Mouse (Mus musculus) heart, embryonic 15.5 days (tissue): Measurements from ENCODE around the gene Vipas39. TPM values are rescaled to one million over a fixed set of nuclear protein-coding genes. Genes with fewer than 3 reads are reported as not detected.
A peak's percentile ranks its signal among the peaks of the same experiment; 100 is the strongest.
"Not testable (repeated sequence)": the region's sequence is repeated elsewhere in the genome, so short reads cannot be mapped to it uniquely, and the experiment has no call there.

Experiments
- ATAC-seq: fragments of 200-750 bp; cut with Nextera tagmentation; replicated peaks from 2 replicates; pipeline ENCODE4 v1.8.0; 2017; ENCODE audit warnings: low read depth, moderate TSS enrichment; ENCODE audit not compliant: insufficient number of reproducible peaks, insufficient read depth, low FRiP score
- H3K27ac ChIP-seq: fragments of 300-500 bp; sonication (generic); 2 replicates; pipeline ENCODE4 v1.5.1; 2015; ENCODE audit warnings: mild to moderate bottlenecking, inconsistent platforms
- H3K27me3 ChIP-seq: fragments of 300-500 bp; sonication (generic); 2 replicates; pipeline ENCODE4 v1.6.1; 2015; ENCODE audit warnings: inconsistent platforms
- H3K36me3 ChIP-seq: fragments of 300-500 bp; sonication (generic); 2 replicates; pipeline ENCODE4 v1.6.1; 2015; ENCODE audit warnings: mild to moderate bottlenecking, inconsistent platforms
- H3K4me1 ChIP-seq: fragments of 300-500 bp; sonication (generic); replicated peaks from 2 replicates; pipeline ENCODE4 v1.6.1; 2015; ENCODE audit warnings: inconsistent platforms
- H3K4me2 ChIP-seq: fragments of 300-500 bp; sonication (generic); 2 replicates; pipeline ENCODE4 v1.6.1; 2015; ENCODE audit warnings: inconsistent platforms, mild to moderate bottlenecking, moderate library complexity
- H3K4me3 ChIP-seq: fragments of 300-500 bp; sonication (generic); 2 replicates; pipeline ENCODE4 v1.5.1; 2015; ENCODE audit warnings: mild to moderate bottlenecking, inconsistent platforms
- H3K9ac ChIP-seq: fragments of 300-500 bp; sonication (generic); 2 replicates; pipeline ENCODE4 v1.6.1; 2015; ENCODE audit warnings: mild to moderate bottlenecking, inconsistent platforms
- H3K9me3 ChIP-seq: fragments of 300-500 bp; sonication (generic); replicated peaks from 2 replicates; pipeline ENCODE4 v1.6.1; 2016; ENCODE audit warnings: inconsistent platforms
- WGBS: fragments of 180-500 bp; shearing (Covaris S2); methylation state at CpG from one replicate; pipeline ENCODE4 v1.1.7; 2015; ENCODE audit warnings: mixed read lengths; 5-methylcytosine and 5-hydroxymethylcytosine counted together
- polyA plus RNA-seq: library from polyadenylated mRNA; unstranded; fragments of >200 nt; fragmentation: Nextera tagmentation; extraction: Ambion mirVana; gene quantifications from 2 replicates; pipeline ENCODE4 v1.2.1, GENCODE M21; 2015

Gene Vipas39
- 29.8 and 37.7 TPM in 2 replicates for polyA plus RNA-seq

- H3K36me3 ChIP-seq = peaks cover 44% of the 10 kb centered on the region
- H3K4me1 ChIP-seq = peaks cover 9% of the 10 kb centered on the region
- ATAC-seq = peak; percentile 95
- H3K27me3 ChIP-seq = no peaks in the 10 kb centered on the region
- H3K4me2 ChIP-seq = peak within 1 kb of the TSS; percentile 76
- peak within 1 kb of the TSS; percentile 95 for H3K27ac ChIP-seq
- peak within 1 kb of the TSS; percentile 89 for H3K9ac ChIP-seq
- no peaks in the 10 kb centered on the region for H3K9me3 ChIP-seq
- WGBS = under 1% methylated on average over 31 of the region's 31 CpGs
- H3K4me3 ChIP-seq = peak within 1 kb of the TSS; percentile 78
These were observed at the start of gene Vipas39, which contains the start of gene Ahsa1 for GRCm38 (mm10) chr12:87266108-87266826. Gene Vipas39, minus strand, starts transcription at chr12:87266256. Gene Ahsa1, plus strand, starts transcription at chr12:87266479.

- 84% methylated on average over 2 of the region's 2 CpGs for WGBS
- H3K36me3 ChIP-seq = peaks cover 22% of the 10 kb centered on the region
- H3K9me3 ChIP-seq = no peaks in the 10 kb centered on the region
- H3K27me3 ChIP-seq = no peaks in the 10 kb centered on the region
- no peak overlapping the region for H3K4me2 ChIP-seq
- H3K4me3 ChIP-seq = no peak overlapping the region
- no peak for ATAC-seq
- H3K27ac ChIP-seq = no peak overlapping the region
- no peak overlapping the region for H3K9ac ChIP-seq
- H3K4me1 ChIP-seq = no peaks in the 10 kb centered on the region
These were observed 47.0 kb upstream of the Vipas39 start for GRCm38 (mm10) chr12:87313098-87313497.

- Histone ChIP-seq H3K36me3 (peaks cover 14% of the 10 kb centered on the region), H3K4me1 (peaks cover 12% of the 10 kb centered on the region)
- not testable (repeated sequence) for H3K27ac ChIP-seq, H3K4me3 ChIP-seq, H3K9me3 ChIP-seq, H3K9ac ChIP-seq, H3K4me2 ChIP-seq, H3K27me3 ChIP-seq, ATAC-seq
- 67% methylated on average over 4 of the region's 4 CpGs for WGBS
These were observed 40.5 kb upstream of the Vipas39 start for GRCm38 (mm10) chr12:87306584-87306844.

GRCm38 (mm10) chr12:87305767-87306583 lies 39.9 kb upstream of the Vipas39 start:
- no peak for ATAC-seq

GRCm38 (mm10) chr12:87301189-87301588 lies 35.1 kb upstream of the Vipas39 start:
- no peak overlapping the region for H3K4me2 ChIP-seq
- no peak overlapping the region for H3K4me3 ChIP-seq
- peaks cover 23% of the 10 kb centered on the region for H3K4me1 ChIP-seq
- no peaks in the 10 kb centered on the region for H3K9me3 ChIP-seq
- H3K9ac ChIP-seq = no peak overlapping the region
- no peaks in the 10 kb centered on the region for H3K27me3 ChIP-seq
- H3K27ac ChIP-seq = no peak overlapping the region
- no peaks in the 10 kb centered on the region for H3K36me3 ChIP-seq
- 53% methylated on average over 4 of the region's 4 CpGs for WGBS
- ATAC-seq = no peak

More at GRCm38 (mm10) chr12:87305767-87306583, 39.9 kb upstream of the Vipas39 start:
- Histone ChIP-seq H3K4me3 (no peak overlapping the region), H3K9me3 (no peaks in the 10 kb centered on the region), H3K27ac (no peak overlapping the region), H3K4me2 (peak overlapping the region; percentile 13; the same call in 1 of the 2 replicates), H3K27me3 (no peaks in the 10 kb centered on the region), H3K4me1 (peaks cover 12% of the 10 kb centered on the region), H3K9ac (no peak overlapping the region), H3K36me3 (peaks cover 14% of the 10 kb centered on the region)
- 32% methylated on average over 13 of the region's 13 CpGs for WGBS

- Histone ChIP-seq H3K9me3 (no peaks in the 10 kb centered on the region), H3K9ac (peak overlapping the region; percentile 77), H3K4me1 (peaks cover 16% of the 10 kb centered on the region), H3K36me3 (no peaks in the 10 kb centered on the region), H3K4me2 (peak overlapping the region; percentile 100), H3K27me3 (no peaks in the 10 kb centered on the region), H3K4me3 (peak overlapping the region; percentile 86), H3K27ac (no peak overlapping the region)
- no peak for ATAC-seq
- 3% methylated on average over 9 of the region's 9 CpGs for WGBS
These were observed 34.3 kb upstream of the Vipas39 start for GRCm38 (mm10) chr12:87300441-87300690.

GRCm38 (mm10) chr12:87299657-87300440 lies 33.8 kb upstream of the Vipas39 start, which contains the start of gene Ism2:
Gene Ism2, minus strand, starts transcription at chr12:87299705.
- H3K36me3 ChIP-seq = no peaks in the 10 kb centered on the region
- under 1% methylated on average over 70 of the region's 86 CpGs for WGBS
- H3K4me2 ChIP-seq = peak within 1 kb of the TSS; percentile 100
- ATAC-seq = peak; percentile 77
- H3K9me3 ChIP-seq = no peaks in the 10 kb centered on the region
- H3K4me3 ChIP-seq = peak within 1 kb of the TSS; percentile 86
- no peaks in the 10 kb centered on the region for H3K27me3 ChIP-seq
- no peak within 1 kb of the TSS for H3K27ac ChIP-seq
- H3K9ac ChIP-seq = peak within 1 kb of the TSS; percentile 77
- H3K4me1 ChIP-seq = peaks cover 16% of the 10 kb centered on the region

- H3K9me3 ChIP-seq = no peaks in the 10 kb centered on the region
- no peak for ATAC-seq
- no peaks in the 10 kb centered on the region for H3K27me3 ChIP-seq
- H3K4me2 ChIP-seq = peak overlapping the region; percentile 100
- H3K27ac ChIP-seq = no peak overlapping the region
- H3K9ac ChIP-seq = peak overlapping the region; percentile 77
- peaks cover 16% of the 10 kb centered on the region for H3K4me1 ChIP-seq
- H3K4me3 ChIP-seq = peak overlapping the region; percentile 86
- 9% methylated on average over 29 of the region's 29 CpGs for WGBS
- no peaks in the 10 kb centered on the region for H3K36me3 ChIP-seq
These were observed 33.1 kb upstream of the Vipas39 start for GRCm38 (mm10) chr12:87299037-87299656.

GRCm38 (mm10) chr12:87293934-87294333 lies 27.9 kb upstream of the Vipas39 start:
- Histone ChIP-seq H3K9ac (no peak overlapping the region), H3K4me2 (no peak overlapping the region), H3K27ac (no peak overlapping the region), H3K36me3 (no peaks in the 10 kb centered on the region), H3K4me3 (no peak overlapping the region), H3K27me3 (no peaks in the 10 kb centered on the region), H3K9me3 (no peaks in the 10 kb centered on the region), H3K4me1 (peaks cover under 1% of the 10 kb centered on the region; the same call in 1 of the 2 replicates)
- WGBS = 67% methylated on average over 6 of the region's 6 CpGs
- ATAC-seq = peak; percentile 35; the same call in 1 of the 2 replicates

- 82% methylated on average over 5 of the region's 5 CpGs for WGBS
- Histone ChIP-seq H3K27ac (no peak overlapping the region), H3K36me3 (no peaks in the 10 kb centered on the region), H3K9me3 (no peaks in the 10 kb centered on the region), H3K9ac (no peak overlapping the region), H3K4me3 (no peak overlapping the region), H3K4me2 (no peak overlapping the region), H3K27me3 (no peaks in the 10 kb centered on the region), H3K4me1 (no peaks in the 10 kb centered on the region)
- no peak for ATAC-seq
These were observed 23.0 kb upstream of the Vipas39 start for GRCm38 (mm10) chr12:87289100-87289499.

GRCm38 (mm10) chr12:87284726-87285125 lies 18.7 kb upstream of the Vipas39 start:
- Histone ChIP-seq H3K9ac (no peak overlapping the region), H3K27me3 (no peaks in the 10 kb centered on the region), H3K4me2 (no peak overlapping the region), H3K4me1 (peaks cover 4% of the 10 kb centered on the region), H3K27ac (no peak overlapping the region), H3K9me3 (no peaks in the 10 kb centered on the region), H3K4me3 (no peak overlapping the region), H3K36me3 (no peaks in the 10 kb centered on the region)
- no peak for ATAC-seq
- 79% methylated on average over 5 of the region's 5 CpGs for WGBS
